Mouse (Mus musculus): ENCODE results near the gene Slc35d2.

DNA sequence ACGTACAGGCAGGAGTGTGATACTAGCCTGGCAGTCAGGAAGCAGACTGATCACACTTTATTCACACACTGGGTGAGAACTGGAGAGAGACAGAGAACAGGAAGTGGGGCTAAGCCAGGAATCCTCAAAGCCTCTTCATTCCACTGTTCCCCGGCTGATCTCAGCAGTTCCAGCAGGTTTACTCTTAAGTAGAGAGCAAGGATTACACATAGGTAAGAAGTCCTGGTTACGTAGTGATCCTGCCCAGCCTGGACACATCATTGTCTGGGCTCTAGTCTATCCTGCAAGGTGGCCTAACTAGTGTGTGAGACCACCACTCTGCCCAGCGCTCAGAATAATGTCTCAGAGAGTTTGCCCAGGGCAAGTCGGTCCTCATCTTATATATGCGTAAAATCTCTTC lies 36.4 kb downstream of the Slc35d2 start:
- TF ChIP-seq TAL1 (IDR thresholded peaks at IDR 0.05; ENCODE audit: low read length) (no peak), GATA1 (IDR thresholded peaks at IDR 0.05; ENCODE audit: low read length) (no peak)
